Mouse (Mus musculus) A20 (cell line): ENCODE measurements around the gene Tsc22d3.
"Not testable (repeated sequence)": the region's sequence is repeated elsewhere in the genome, so short reads cannot be mapped to it uniquely, and the experiment has no call there.

ENCODE experiments used
- DNase-seq: peaks from one replicate; pipeline ENCODE4 v3.0.0-alpha.2; 2011; ENCODE audit warnings: low read depth, low spot score

The Tsc22d3 gene

GRCm38 (mm10) chrX:140565759-140566158, 34.7 kb downstream of the Tsc22d3 start:
- DNase-seq, result no peak

GRCm38 (mm10) chrX:140565212-140565611, 35.2 kb downstream of the Tsc22d3 start:
- DNase-seq, result no peak

- DNase-seq, result no peak
These were observed 35.7 kb downstream of the Tsc22d3 start for GRCm38 (mm10) chrX:140564777-140565176.

- no peak for DNase-seq
These were observed 42.1 kb downstream of the Tsc22d3 start for GRCm38 (mm10) chrX:140558176-140558844.

GRCm38 (mm10) chrX:140555965-140556364, 44.5 kb downstream of the Tsc22d3 start:
- DNase-seq, result no peak

GRCm38 (mm10) chrX:140555423-140555822, 45.0 kb downstream of the Tsc22d3 start:
- DNase-seq, result no peak

GRCm38 (mm10) chrX:140547660-140548419, 52.6 kb downstream of the Tsc22d3 start:
- peak; percentile 19 for DNase-seq

- DNase-seq, result peak; percentile 74
These were observed 55.7 kb downstream of the Tsc22d3 start for GRCm38 (mm10) chrX:140544737-140545136.

GRCm38 (mm10) chrX:140542938-140543673, 57.4 kb downstream of the Tsc22d3 start:
- peak; percentile 91 for DNase-seq

GRCm38 (mm10) chrX:140542474-140542845, 58.0 kb downstream of the Tsc22d3 start:
- no peak for DNase-seq

GRCm38 (mm10) chrX:140541711-140542473, 58.6 kb downstream of the Tsc22d3 start:
- DNase-seq, result peak; percentile 45

GRCm38 (mm10) chrX:140540500-140541114, 59.9 kb downstream of the Tsc22d3 start:
- no peak for DNase-seq

GRCm38 (mm10) chrX:140539831-140540230, 60.6 kb downstream of the Tsc22d3 start:
- not testable (repeated sequence) for DNase-seq

- peak; percentile 22 for DNase-seq
These were observed 61.3 kb downstream of the Tsc22d3 start for GRCm38 (mm10) chrX:140539111-140539680.

- DNase-seq, result no peak
These were observed 61.8 kb downstream of the Tsc22d3 start for GRCm38 (mm10) chrX:140538649-140539048.

- peak; percentile 73 for DNase-seq
These were observed 62.8 kb downstream of the Tsc22d3 start for GRCm38 (mm10) chrX:140537662-140538061.

GRCm38 (mm10) chrX:140535487-140535886, 65.0 kb downstream of the Tsc22d3 start:
- no peak for DNase-seq

- DNase-seq, result no peak
These were observed 66.2 kb downstream of the Tsc22d3 start for GRCm38 (mm10) chrX:140534306-140534705.

- DNase-seq, result no peak
These were observed 68.1 kb downstream of the Tsc22d3 start for GRCm38 (mm10) chrX:140532325-140532724.

GRCm38 (mm10) chrX:140531356-140531755, 69.1 kb downstream of the Tsc22d3 start:
- DNase-seq, result no peak

GRCm38 (mm10) chrX:140530632-140531031, 69.8 kb downstream of the Tsc22d3 start:
- no peak for DNase-seq
